Mouse (Mus musculus) liver (tissue): Measurements from ENCODE around the gene Nlgn1.
"Not testable (repeated sequence)": the region's sequence is repeated elsewhere in the genome, so short reads cannot be mapped to it uniquely, and the experiment has no call there.

Source experiments
- DNase-seq: peaks from one replicate; pipeline ENCODE4 v3.0.0-alpha.2; 2020; ENCODE audit warnings: mixed read lengths

Nlgn1 gene

DNA sequence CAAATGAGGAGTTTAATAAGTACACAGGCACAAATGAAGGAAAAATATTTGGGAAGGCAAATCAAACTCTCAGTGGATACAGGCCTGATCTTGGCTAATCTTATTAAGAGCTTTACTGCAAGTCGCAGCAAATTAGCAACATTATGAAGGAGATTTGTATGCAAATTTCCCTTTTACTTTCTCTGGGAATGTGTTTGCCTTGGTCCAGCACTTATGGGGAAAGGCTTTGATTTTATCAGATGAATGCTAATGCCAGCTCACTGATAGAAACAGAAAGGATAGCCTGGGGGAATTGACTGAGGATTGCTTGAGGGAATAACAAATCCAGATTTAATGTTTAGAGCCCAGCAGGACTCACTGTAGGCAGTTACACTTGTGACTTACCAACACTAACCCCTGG, 725.7 kb downstream of the Nlgn1 start:
- no peak for DNase-seq

DNA sequence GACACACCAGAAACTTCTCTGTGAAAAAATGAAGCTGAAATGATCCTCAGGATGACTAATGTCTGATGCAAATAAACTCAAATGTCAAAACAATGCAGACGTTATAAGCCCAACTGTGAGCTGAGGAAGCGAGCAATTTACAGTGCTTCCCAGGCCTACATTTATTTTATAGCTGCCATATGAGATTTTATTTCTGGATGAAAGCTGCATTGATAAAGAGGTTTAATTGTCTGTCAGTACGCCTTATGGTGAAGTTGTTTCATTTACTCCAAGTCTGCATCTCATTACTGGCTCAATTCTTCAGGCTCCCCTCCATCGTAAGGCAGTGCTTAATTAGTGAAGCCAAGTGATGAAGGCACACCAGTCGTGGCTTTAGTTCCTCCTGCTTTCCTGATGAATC, 734.7 kb downstream of the Nlgn1 start:
- DNase-seq: no peak

DNA sequence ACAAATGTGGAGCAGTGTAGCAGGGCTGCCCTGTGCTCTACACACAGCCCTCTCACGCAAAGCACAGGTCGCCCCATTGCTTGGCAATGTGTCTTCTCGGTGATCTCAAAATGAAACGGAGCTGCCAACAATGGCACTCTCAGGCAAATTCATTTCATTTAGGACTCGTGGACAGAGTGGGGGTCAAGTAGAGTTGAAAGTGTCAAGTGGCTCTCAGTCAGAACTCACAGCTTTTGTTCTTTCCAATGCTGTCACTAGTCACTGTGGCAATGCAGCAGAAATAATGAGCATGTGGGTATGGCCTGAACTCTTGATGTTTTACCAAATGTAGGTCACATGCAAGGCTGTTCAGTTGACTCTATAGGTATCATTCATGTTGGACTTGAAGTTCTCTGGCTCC, 756.7 kb downstream of the Nlgn1 start:
- DNase-seq: no peak

DNA sequence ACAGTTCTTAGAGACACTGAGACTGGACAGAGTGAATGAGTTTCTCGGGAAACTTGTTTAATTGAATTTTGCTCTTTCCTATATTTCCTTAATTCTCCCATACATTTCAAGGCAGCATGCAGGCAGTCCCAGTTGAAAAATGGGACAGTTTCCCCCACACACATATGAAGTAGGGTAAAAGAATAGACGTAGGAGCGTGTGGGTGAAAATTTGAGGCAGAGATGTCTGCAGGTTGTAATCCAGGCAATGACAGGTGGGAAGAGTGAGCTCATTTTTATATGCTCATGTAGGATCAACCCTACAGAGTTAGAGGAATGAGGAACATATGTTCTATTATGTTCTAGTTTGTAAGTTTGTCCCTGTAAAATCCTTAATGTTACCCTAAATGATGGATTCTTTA, 757.4 kb downstream of the Nlgn1 start:
- no peak for DNase-seq

DNA sequence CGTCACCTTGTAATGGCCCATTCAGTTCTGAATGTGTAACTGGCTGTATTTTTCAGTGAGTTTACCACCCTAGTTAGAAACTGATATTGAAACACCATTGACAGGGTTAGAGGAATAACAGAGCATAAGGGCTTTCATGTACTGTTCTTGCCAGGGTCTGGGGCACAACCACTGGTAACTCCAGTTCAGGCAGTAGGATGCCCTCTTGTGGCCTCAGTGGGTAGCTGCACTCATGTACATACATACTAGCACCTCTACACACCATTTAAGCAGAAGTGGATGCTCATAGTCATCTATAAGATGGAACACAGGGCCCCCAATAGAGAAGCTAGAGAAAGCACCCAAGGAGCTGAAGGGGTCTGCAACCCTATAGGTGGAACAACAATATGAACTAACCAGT, 773.7 kb downstream of the Nlgn1 start:
- not testable (repeated sequence) for DNase-seq

DNA sequence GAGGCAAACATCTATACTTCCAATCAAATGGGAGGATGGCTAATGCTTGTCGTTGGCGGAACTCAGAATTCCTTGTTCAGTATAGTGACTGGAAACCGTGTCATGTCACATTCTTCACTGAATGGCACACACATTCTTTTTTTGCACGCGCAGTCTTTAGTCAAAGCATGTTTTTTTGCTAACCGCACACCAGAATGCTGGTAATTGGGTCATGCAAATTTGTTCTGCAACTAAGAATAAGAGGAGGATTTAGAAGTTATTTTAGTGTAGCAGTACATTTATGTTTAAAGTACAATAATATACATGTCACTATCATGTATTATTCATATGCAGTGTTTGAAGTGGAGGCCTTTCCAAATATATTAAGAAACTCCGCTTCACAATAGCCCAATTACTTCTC, 783.2 kb downstream of the Nlgn1 start:
- DNase-seq: not testable (repeated sequence)

DNA sequence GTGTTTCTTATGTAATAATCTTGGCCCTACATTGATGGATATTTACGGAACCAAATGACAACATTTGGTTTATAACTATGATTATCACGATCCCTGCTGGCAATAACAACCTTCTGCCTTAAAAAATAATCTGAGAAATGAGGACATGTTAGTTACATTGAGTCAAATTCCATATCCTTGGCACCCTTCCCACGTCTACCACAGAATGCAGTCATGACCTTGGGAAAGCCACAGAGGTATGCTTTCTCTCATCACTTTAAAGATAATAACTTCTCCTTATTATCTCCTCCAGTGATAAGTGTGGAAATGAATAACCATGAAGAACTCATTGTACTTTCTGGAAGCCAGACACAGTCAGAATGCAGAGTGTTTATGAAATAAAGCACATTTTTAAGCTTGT, 808.0 kb downstream of the Nlgn1 start:
- DNase-seq: not testable (repeated sequence)

DNA sequence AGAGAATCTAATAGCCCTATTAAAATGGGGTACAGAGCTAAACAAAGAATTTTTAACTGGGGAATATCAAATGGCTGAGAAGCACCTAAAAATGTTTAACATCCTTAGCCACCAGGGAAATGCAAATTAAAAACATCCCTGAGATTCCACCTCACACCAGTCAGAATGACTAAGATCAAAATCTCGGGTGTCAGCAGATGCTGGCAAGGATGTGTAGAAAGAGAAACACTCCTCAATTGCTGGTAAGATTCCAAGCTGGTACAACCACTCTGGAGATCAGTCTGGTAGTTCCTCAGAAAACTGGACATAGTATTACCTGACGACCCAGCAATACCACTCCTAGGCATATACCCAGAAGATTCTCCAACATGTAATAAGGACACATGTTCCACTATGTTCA, 869.2 kb downstream of the Nlgn1 start:
- no peak for DNase-seq

DNA sequence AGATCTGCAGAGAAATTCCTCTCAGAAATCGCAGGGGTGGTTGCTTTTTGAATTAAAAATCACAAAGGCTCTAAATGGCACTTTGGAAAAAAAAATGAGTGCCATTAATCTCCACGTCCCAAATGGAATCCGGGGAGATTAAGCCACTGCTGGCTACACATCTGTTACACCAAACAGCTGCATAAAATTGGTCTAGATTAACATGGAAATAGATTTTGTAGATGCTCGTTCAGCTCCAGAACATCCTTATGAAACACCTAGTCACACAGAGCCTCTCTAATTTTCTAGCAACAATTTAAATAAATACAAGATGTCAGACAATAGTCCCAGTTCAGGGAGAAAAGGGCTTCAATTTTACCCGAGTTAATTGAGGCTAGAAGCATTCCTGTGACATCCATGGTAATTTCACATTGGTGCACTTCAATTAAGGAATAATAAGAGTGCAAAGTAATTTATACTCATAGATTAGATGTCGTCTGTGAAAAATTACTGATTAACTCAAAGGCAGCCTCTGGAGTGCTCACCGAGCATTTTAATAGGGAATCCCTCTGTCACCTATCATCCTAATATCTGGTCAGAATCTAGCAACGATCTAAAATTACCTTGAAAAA, 875.9 kb downstream of the Nlgn1 start:
- DNase-seq: no peak

DNA sequence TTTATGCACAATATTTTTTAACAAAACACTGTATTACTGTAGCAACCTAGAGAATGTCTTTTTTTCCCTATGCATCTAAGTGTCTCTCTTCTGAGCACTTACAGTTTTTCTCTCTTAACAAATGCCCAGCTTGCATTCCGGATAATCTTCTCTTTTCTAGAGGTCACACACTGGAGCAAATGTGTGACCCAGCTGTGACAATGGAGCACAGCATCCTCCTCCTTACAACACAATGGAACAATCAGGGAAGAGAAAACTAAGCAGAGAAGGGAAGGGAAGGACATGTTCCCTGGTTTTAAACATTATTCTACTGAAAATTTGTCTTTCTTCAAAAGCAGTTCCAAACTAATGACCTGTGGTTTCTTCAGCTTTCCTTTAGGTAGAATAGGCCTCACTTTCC, 879.9 kb downstream of the Nlgn1 start:
- DNase-seq: no peak

DNA sequence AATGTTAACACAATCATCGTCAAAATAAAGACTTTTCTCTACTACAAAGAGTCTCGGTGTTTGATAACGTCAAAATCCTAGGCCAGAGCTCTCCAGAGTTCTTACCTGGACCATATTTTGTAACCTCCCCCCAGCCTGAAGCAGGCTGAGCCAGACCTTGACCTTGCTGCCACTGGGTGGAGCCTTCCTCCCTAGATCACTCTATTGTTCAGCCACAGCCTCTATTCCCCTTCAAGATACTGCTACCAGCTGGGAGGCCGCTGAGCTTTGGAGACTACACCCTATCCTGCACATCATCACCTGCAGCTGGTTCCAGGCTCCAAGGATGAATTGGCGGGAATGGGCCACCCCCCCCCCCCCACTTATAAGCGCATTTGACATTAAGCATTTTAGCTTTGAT, 881.8 kb downstream of the Nlgn1 start:
- no peak for DNase-seq

DNA sequence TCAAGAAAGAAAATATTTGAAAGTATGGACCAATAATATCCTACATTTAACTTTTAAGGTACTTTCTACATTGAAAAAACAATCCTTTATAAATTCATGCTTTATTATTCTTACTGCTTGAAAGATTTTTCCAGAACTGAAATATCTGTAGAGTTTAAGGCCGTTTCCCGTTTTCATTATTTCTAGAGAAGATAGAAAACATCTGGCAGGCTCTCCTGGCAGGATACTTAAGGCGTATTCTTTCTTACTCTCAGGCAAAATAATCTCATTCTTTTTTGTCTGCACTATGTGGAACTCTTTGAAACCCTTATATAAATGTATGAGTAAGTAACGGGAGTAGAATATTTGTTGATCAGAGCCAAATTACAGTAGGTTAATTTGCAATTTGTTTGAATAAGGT, 882.9 kb downstream of the Nlgn1 start:
- DNase-seq: no peak

DNA sequence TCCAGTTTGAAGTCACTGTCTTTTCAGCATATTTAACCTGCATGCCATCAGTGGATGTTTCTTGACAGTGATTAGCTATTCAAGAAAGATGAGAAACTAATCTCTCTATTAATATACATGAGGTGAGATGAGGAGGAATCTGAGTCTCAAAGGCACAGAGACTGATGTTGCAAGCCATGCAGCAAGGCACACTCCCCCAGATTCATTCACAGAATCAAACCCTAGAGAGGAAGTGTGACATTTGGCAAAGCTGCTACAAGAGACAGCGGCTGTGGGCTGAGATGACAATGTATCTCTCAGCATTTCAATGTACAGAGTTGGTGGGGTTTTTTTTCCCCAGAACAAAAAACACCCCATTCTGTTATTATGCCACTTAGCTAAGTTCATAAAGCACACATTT, 885.1 kb downstream of the Nlgn1 start:
- no peak for DNase-seq

DNA sequence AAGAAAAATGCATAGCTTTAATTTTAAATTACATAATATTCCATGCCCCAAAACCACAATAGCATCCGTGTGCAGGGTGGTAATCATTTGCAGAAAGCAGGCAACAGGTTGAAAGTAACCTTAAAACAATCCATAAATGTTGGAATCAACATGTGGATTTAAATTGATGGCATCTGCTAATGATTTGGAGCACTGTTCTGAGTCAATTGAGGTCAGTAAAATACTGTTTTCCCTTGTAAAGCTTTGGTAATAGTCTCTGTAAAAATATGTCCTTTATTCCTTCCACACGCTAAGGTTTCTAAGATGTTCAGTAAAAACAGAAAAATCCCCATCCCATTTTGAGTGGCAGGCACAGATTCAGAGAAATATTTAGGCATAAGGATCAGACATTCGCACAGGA, 888.6 kb downstream of the Nlgn1 start:
- no peak for DNase-seq

DNA sequence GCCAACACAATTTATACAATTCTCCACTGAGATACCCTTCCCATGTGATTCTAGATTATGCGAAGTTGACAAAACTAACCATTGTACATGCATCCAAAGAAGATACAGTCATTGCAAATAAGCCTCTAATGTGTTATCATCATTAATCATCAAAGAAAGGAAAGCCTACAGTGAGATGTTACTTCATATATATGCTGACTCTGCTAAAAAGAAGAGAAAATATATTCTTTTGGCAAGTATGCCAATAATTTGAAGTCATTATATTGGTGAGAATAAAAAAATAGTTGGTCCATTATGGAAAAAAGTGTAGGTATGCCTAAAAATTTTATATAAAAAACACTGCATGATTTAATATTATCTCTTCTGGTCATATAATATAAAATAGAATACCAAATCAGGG, 889.6 kb downstream of the Nlgn1 start:
- DNase-seq: no peak

DNA sequence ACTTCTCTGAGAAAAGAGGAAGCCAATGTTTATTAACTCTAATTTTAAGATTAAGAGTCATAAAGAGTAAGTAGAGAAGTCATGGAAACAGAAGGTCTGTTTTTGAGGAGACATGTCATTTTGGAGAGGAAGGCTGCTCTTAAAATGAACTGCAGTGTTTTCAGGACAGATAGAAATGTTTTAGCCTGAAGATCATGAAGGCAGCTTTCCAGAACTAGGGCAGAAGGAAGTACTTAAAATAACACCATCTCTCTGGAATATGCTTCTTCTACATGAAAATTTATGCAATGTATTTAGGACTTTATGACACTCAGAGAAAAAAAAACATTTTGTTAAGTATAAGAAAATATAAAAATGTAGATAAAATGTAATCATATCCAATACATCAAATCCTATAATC, 905.3 kb downstream of the Nlgn1 start:
- DNase-seq: no peak

DNA sequence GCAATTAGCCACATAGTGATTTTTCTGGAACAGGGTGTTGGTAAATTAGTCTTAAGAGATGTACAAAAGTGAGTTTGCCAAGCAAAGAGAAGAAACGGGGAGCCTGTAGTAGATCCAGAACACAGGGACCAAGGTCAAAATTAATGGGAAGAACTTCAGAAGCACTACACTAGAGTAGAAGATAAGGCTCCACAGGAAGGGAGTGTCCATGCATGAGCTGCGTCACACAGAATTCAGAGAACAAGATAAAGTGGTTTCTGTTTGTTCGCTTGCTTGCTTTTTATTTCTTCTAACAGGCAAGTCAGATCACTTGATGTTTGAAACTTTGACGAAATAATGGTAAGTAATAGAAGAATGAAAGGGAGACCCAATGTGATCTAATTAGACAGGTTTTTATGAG, 920.3 kb downstream of the Nlgn1 start:
- no peak for DNase-seq
